In the genomic region with DNA sequence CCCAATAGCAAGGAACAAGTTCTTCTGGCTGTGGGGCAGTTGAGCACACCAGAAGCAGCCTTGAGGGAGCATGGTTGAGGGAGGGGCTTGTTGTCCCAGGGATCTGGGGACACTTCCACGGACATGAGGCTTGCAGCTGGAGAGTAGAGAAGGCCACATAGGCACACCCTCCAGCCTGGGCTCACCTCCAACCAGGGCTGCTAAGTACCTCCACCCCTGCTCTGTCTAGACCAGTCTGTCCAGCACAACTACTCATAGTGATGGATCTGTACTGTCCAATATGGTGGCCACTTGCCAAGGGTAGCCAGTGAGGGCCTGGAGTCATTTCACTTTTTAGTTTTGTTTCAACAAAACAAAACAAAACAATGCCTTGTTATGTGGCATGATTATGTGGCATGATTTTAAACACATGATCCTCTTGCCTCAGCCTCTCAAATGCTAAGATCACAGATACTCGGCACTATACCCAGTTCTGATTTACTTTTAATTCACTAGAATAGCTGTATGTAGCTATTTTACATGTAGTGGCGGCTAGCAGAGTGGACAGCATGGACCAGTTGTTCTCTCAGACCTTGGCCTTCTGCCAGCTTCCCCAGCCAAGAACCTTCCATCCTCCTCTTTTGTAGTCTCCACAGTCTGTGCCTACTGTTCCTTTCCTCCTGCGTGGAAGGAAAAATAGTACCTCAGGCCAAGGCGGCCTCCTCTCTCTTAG, we compare ENCODE assay signal across 8 mouse cellular contexts. TPM values are rescaled to one million over a fixed set of nuclear protein-coding genes. Genes with fewer than 3 reads are reported as not detected.
DNase-seq lines count a peak whose midpoint lies in the region.

No protein-coding gene starts in this region.

- peak; percentile 46 to 61 for DNase-seq in layer of hippocampus, postnatal 10 days (ENCODE audit: low spot score in 2 of 2)
- DNase-seq in layer of hippocampus, adult 11-12 months (ENCODE audit: low spot score), result no peak
- peak; percentile 41 for DNase-seq in adrenal gland, adult 8-10 months
- DNase-seq in cerebellum, postnatal 10 days, result peak; percentile 91 to 93
- DNase-seq in left cerebral cortex, postnatal 4 days, result peak; percentile 81
- no peak for DNase-seq in spleen, adult 18-20 months
- DNase-seq in MN1 (ENCODE audit: low spot score), result no peak
- DNase-seq in natural killer cell, adult 2 months (ENCODE audit: low spot score in 2 of 2), result no peak

- intact Hi-C loops in left cerebral cortex, postnatal 4 days (cut with DNase I), result no loop called here

RNA-seq across cellular contexts. Expression of gene Camkk1, which starts 3.3 kb away (rescaled TPM):
- total RNA-seq in layer of hippocampus, postnatal 10 days (2021), result 10 to 100 TPM; 51.5 to 55.1 TPM
- total RNA-seq in adrenal gland, adult 8-10 months (2022), result 10 to 100 TPM in 2 of 4 experiments, 1 to 10 TPM in 2; 4.9 to 16.6 (median 10.8) TPM
- 10 to 100 TPM; 28.7 to 30.5 TPM for total RNA-seq in left cerebral cortex, postnatal 4 days (2021)

RNA-seq across cellular contexts. Expression of gene P2rx1, which starts 16.6 kb away (rescaled TPM):
- total RNA-seq in layer of hippocampus, postnatal 10 days (2021), result under 1 TPM; 0.78 to 0.96 TPM
- under 1 TPM; 0.38 to 0.66 (median 0.46) TPM for total RNA-seq in adrenal gland, adult 8-10 months (2022)
- total RNA-seq in left cerebral cortex, postnatal 4 days (2021), result under 1 TPM; 0.28 to 0.50 TPM

RNA-seq across cellular contexts. Expression of gene Ncbp3, which starts 32.0 kb away (rescaled TPM):
- total RNA-seq in layer of hippocampus, postnatal 10 days (2021), result 1 to 10 TPM; 9.5 to 10.0 TPM
- total RNA-seq in adrenal gland, adult 8-10 months (2022), result 10 to 100 TPM; 11.7 to 19.3 (median 14.4) TPM
- total RNA-seq in left cerebral cortex, postnatal 4 days (2021), result 10 to 100 TPM; 10.4 to 10.7 TPM

RNA-seq across cellular contexts. Expression of gene Atp2a3, which starts 54.6 kb away (rescaled TPM):
- 1 to 10 TPM; 5.8 to 7.6 TPM for total RNA-seq in layer of hippocampus, postnatal 10 days (2021)
- total RNA-seq in adrenal gland, adult 8-10 months (2022), result 10 to 100 TPM; 10.6 to 19.8 (median 12.4) TPM
- 1 to 10 TPM; 2.3 to 2.5 TPM for total RNA-seq in left cerebral cortex, postnatal 4 days (2021)

Comparison
In these comparisons a context has a peak if more than half of its experiments do, and no peak if none do; other contexts are left out.
1. DNase-seq: peak in layer of hippocampus, postnatal 10 days (2 of 2), adrenal gland, adult 8-10 months (single experiment), cerebellum, postnatal 10 days (2 of 2) and left cerebral cortex, postnatal 4 days (single experiment); none in layer of hippocampus, adult 11-12 months (single experiment), spleen, adult 18-20 months (0 of 2), MN1 (single experiment) and natural killer cell, adult 2 months (0 of 2).